Mouse (Mus musculus) neural tube, embryonic 14.5 days (tissue): Measurements from ENCODE around the gene Olfr1033. TPM values are rescaled to one million over a fixed set of nuclear protein-coding genes. Genes with fewer than 3 reads are reported as not detected.
"Not testable (repeated sequence)": the region's sequence is repeated elsewhere in the genome, so short reads cannot be mapped to it uniquely, and the experiment has no call there.

Experiments
- ATAC-seq: fragments of 200-750 bp; cut with Nextera tagmentation; 2 replicates; pipeline ENCODE4 v1.8.0; 2017; ENCODE audit warnings: low read depth, mild to moderate bottlenecking, moderate TSS enrichment, moderate library complexity
- H3K27ac ChIP-seq: fragments of 300-500 bp; sonication (generic); 2 replicates; pipeline ENCODE4 v1.5.1; 2014; ENCODE audit warnings: low read depth, mild to moderate bottlenecking, control low read depth, low read length, moderate library complexity, mixed read lengths
- H3K27me3 ChIP-seq: fragments of 300-500 bp; sonication (generic); 2 replicates; pipeline ENCODE4 v1.6.1; 2014; ENCODE audit warnings: low read length; ENCODE audit not compliant: control insufficient read depth, insufficient read depth
- H3K36me3 ChIP-seq: fragments of 300-500 bp; sonication (generic); 2 replicates; pipeline ENCODE4 v1.6.1; 2014; ENCODE audit warnings: low read length, mixed read lengths; ENCODE audit not compliant: control insufficient read depth, insufficient read depth
- H3K4me1 ChIP-seq: fragments of 300-500 bp; sonication (generic); 2 replicates; pipeline ENCODE4 v1.6.1; 2014; ENCODE audit warnings: low read length; ENCODE audit not compliant: control insufficient read depth, insufficient read depth
- H3K4me2 ChIP-seq: fragments of 300-500 bp; sonication (generic); 2 replicates; pipeline ENCODE4 v1.6.1; 2014; ENCODE audit warnings: mild to moderate bottlenecking, low read depth, low read length, control low read depth
- H3K4me3 ChIP-seq: fragments of 300-500 bp; sonication (generic); 2 replicates; pipeline ENCODE4 v1.5.1; 2014; ENCODE audit warnings: low read depth, low read length, control low read depth, mixed read lengths
- H3K9ac ChIP-seq: fragments of 300-500 bp; sonication (generic); replicated peaks from 2 replicates; pipeline ENCODE4 v1.6.1; 2014; ENCODE audit warnings: low read depth, mild to moderate bottlenecking, control low read depth, low read length, mixed read lengths
- H3K9me3 ChIP-seq: fragments of 300-500 bp; sonication (generic); 2 replicates; pipeline ENCODE4 v1.6.1; 2016; ENCODE audit warnings: low read length; ENCODE audit not compliant: control insufficient read depth
- WGBS: fragments of 180-500 bp; shearing (Covaris S2); extraction: QIAGEN DNeasy Blood & Tissue Kit; methylation state at CpG from one replicate; pipeline ENCODE4 v1.1.7; 2014; 5-methylcytosine and 5-hydroxymethylcytosine counted together
- polyA plus RNA-seq: library from polyadenylated mRNA; unstranded; fragments of >200 nt; fragmentation: Nextera tagmentation; extraction: Ambion mirVana; gene quantifications from 2 replicates; pipeline ENCODE4 v1.2.1, GENCODE M21; 2014

Olfr1033 gene
- polyA plus RNA-seq, 1 experiment from 2014 or later, result not detected

- no peak for ATAC-seq
- Histone ChIP-seq H3K27me3 (no peaks in the 10 kb centered on the region), H3K9ac (no peak overlapping the region), H3K36me3 (no peaks in the 10 kb centered on the region), H3K4me2 (no peak overlapping the region), H3K27ac (no peak overlapping the region), H3K9me3 (no peaks in the 10 kb centered on the region), H3K4me3 (no peak overlapping the region), H3K4me1 (no peaks in the 10 kb centered on the region)
- 95% methylated on average over 8 of the region's 8 CpGs for WGBS
Observed at GRCm38 (mm10) chr2:86070189-86070588, 49.8 kb downstream of the Olfr1033 start.

- not testable (repeated sequence) for H3K9ac ChIP-seq, H3K4me2 ChIP-seq, H3K27ac ChIP-seq, H3K9me3 ChIP-seq, H3K4me3 ChIP-seq, ATAC-seq, H3K27me3 ChIP-seq, H3K4me1 ChIP-seq, H3K36me3 ChIP-seq
Observed at GRCm38 (mm10) chr2:86073692-86074091, 53.3 kb downstream of the Olfr1033 start, which contains the start of gene Olfr1036. Gene Olfr1036 (plus strand): TSS chr2:86073992.

GRCm38 (mm10) chr2:86080478-86080877 lies 60.0 kb downstream of the Olfr1033 start:
- not testable (repeated sequence) for H3K9me3 ChIP-seq, H3K4me1 ChIP-seq, H3K4me2 ChIP-seq, H3K9ac ChIP-seq, H3K27me3 ChIP-seq, H3K4me3 ChIP-seq, H3K27ac ChIP-seq, ATAC-seq, H3K36me3 ChIP-seq
- WGBS, result 87% methylated on average over 1 of the region's 1 CpGs

GRCm38 (mm10) chr2:86087285-86087684 lies 66.9 kb downstream of the Olfr1033 start, which contains the start of gene Olfr1037:
Gene Olfr1037 (minus strand): TSS chr2:86087385.
- Histone ChIP-seq H3K9ac (no peak within 1 kb of the TSS), H3K4me2 (no peak within 1 kb of the TSS), H3K27ac (no peak within 1 kb of the TSS), H3K9me3 (no peaks in the 10 kb centered on the region), H3K4me1 (no peaks in the 10 kb centered on the region), H3K36me3 (no peaks in the 10 kb centered on the region), H3K4me3 (no peak within 1 kb of the TSS), H3K27me3 (no peaks in the 10 kb centered on the region)
- ATAC-seq, result no peak
- 91% methylated on average over 2 of the region's 2 CpGs for WGBS

Other genes with a start within 250 kb of the Olfr1033 start
- not detected in 2 replicates for gene Olfr1014, start 247.9 kb upstream of the Olfr1033 start, polyA plus RNA-seq
- gene Olfr1015, start 238.6 kb upstream of the Olfr1033 start, polyA plus RNA-seq, result not detected in 2 replicates
- not detected in 2 replicates for gene Olfr1016, start 218.1 kb upstream of the Olfr1033 start, polyA plus RNA-seq
- gene Olfr1018, start 202.2 kb upstream of the Olfr1033 start, polyA plus RNA-seq, result not detected in 2 replicates
- gene Olfr1019, start 175.2 kb upstream of the Olfr1033 start, polyA plus RNA-seq, result not detected in 2 replicates
- gene Olfr1020, start 173.6 kb upstream of the Olfr1033 start, polyA plus RNA-seq, result not detected in 2 replicates
- gene Olfr1022, start 152.0 kb upstream of the Olfr1033 start, polyA plus RNA-seq, result not detected in 2 replicates
- gene Olfr1023, start 135.0 kb upstream of the Olfr1033 start, polyA plus RNA-seq, result not detected in 2 replicates
- not detected in 2 replicates for gene Olfr1024, start 115.6 kb upstream of the Olfr1033 start, polyA plus RNA-seq
- not detected in 2 replicates for gene Olfr1025-ps1, start 105.4 kb upstream of the Olfr1033 start, polyA plus RNA-seq
- gene Olfr1026, start 99.1 kb upstream of the Olfr1033 start, polyA plus RNA-seq, result not detected in 2 replicates
- gene Olfr1028, start 70.2 kb upstream of the Olfr1033 start, polyA plus RNA-seq, result not detected in 2 replicates
- gene Olfr1029, start 46.7 kb upstream of the Olfr1033 start, polyA plus RNA-seq, result not detected in 2 replicates
- not detected in 2 replicates for gene Olfr1030, start 41.4 kb upstream of the Olfr1033 start, polyA plus RNA-seq
- not detected in 2 replicates for gene Olfr1031, start 30.3 kb upstream of the Olfr1033 start, polyA plus RNA-seq
- gene Olfr1032, start 15.1 kb upstream of the Olfr1033 start, polyA plus RNA-seq, result not detected in 2 replicates
- not detected in 2 replicates for gene Olfr1034, start 25.2 kb downstream of the Olfr1033 start, polyA plus RNA-seq
- not detected in 2 replicates for gene Olfr1036, start 53.4 kb downstream of the Olfr1033 start, polyA plus RNA-seq
- gene Olfr1037, start 66.8 kb downstream of the Olfr1033 start, polyA plus RNA-seq, result not detected in 2 replicates
- not detected in 2 replicates for gene Olfr1039, start 115.3 kb downstream of the Olfr1033 start, polyA plus RNA-seq
- not detected in 2 replicates for gene Olfr1040, start 126.1 kb downstream of the Olfr1033 start, polyA plus RNA-seq
- gene Olfr1042, start 141.2 kb downstream of the Olfr1033 start, polyA plus RNA-seq, result not detected in 2 replicates
- gene Olfr1043, start 146.9 kb downstream of the Olfr1033 start, polyA plus RNA-seq, result not detected in 2 replicates
- gene Olfr1044, start 157.2 kb downstream of the Olfr1033 start, polyA plus RNA-seq, result not detected in 2 replicates
- gene Olfr52, start 165.1 kb downstream of the Olfr1033 start, polyA plus RNA-seq, result not detected in 2 replicates
- not detected in 2 replicates for gene Olfr1045, start 182.4 kb downstream of the Olfr1033 start, polyA plus RNA-seq
- gene Olfr1046, start 198.7 kb downstream of the Olfr1033 start, polyA plus RNA-seq, result not detected in 2 replicates
- gene Olfr1047, start 210.8 kb downstream of the Olfr1033 start, polyA plus RNA-seq, result not detected in 2 replicates
- gene Olfr1048, start 219.7 kb downstream of the Olfr1033 start, polyA plus RNA-seq, result not detected in 2 replicates
- gene Olfr1049, start 237.7 kb downstream of the Olfr1033 start, polyA plus RNA-seq, result not detected in 2 replicates